Mouse (Mus musculus) hindbrain, embryonic 11.5 days (tissue): ENCODE results near the gene St8sia4. TPM values are rescaled to one million over a fixed set of nuclear protein-coding genes. Genes with fewer than 3 reads are reported as not detected.
A peak's percentile ranks its signal among the peaks of the same experiment; 100 is the strongest.
"Not testable (repeated sequence)": the region's sequence is repeated elsewhere in the genome, so short reads cannot be mapped to it uniquely, and the experiment has no call there.

Experiments
- ATAC-seq: fragments of 200-750 bp; cut with Nextera tagmentation; 2 replicates; pipeline ENCODE4 v1.8.0; 2017; ENCODE audit warnings: mild to moderate bottlenecking, moderate TSS enrichment, moderate library complexity; ENCODE audit not compliant: low FRiP score
- DNase-seq: peaks from one replicate; pipeline ENCODE4 v3.0.0-alpha.2; 2015; ENCODE audit warnings: low spot score
- H3K27ac ChIP-seq: fragments of 300-500 bp; sonication (generic); 2 replicates; pipeline ENCODE4 v1.5.1; 2014; ENCODE audit warnings: mild to moderate bottlenecking, low read depth, low read length
- H3K27me3 ChIP-seq: fragments of 300-500 bp; sonication (generic); 2 replicates; pipeline ENCODE4 v1.6.1; 2014; ENCODE audit warnings: mild to moderate bottlenecking, low read length, moderate library complexity, mixed read lengths; ENCODE audit not compliant: control insufficient read depth, insufficient read depth
- H3K36me3 ChIP-seq: fragments of 300-500 bp; sonication (generic); 2 replicates; pipeline ENCODE4 v1.6.1; 2014; ENCODE audit warnings: mild to moderate bottlenecking, low read length, moderate library complexity, mixed read lengths; ENCODE audit not compliant: control insufficient read depth, insufficient read depth
- H3K4me1 ChIP-seq: fragments of 300-500 bp; sonication (generic); replicated peaks from 2 replicates; pipeline ENCODE4 v1.6.1; 2014; ENCODE audit warnings: low read length, mixed read lengths; ENCODE audit not compliant: control insufficient read depth, insufficient read depth
- H3K4me2 ChIP-seq: fragments of 300-500 bp; sonication (generic); replicated peaks from 2 replicates; pipeline ENCODE4 v1.6.1; 2014; ENCODE audit warnings: mild to moderate bottlenecking, low read depth, low read length
- H3K4me3 ChIP-seq: fragments of 300-500 bp; sonication (generic); 2 replicates; pipeline ENCODE4 v1.5.1; 2014; ENCODE audit warnings: low read depth, low read length
- H3K9ac ChIP-seq: fragments of 300-500 bp; sonication (generic); 2 replicates; pipeline ENCODE4 v1.6.1; 2014; ENCODE audit warnings: low read depth, low read length
- H3K9me3 ChIP-seq: fragments of 300-500 bp; sonication (generic); 2 replicates; pipeline ENCODE4 v1.6.1; 2016; ENCODE audit warnings: low read length; ENCODE audit not compliant: control insufficient read depth
- WGBS: fragments of 180-500 bp; shearing (Covaris S2); extraction: QIAGEN DNeasy Blood & Tissue Kit; methylation state at CpG from one replicate; pipeline ENCODE4 v1.1.7; 2014; 5-methylcytosine and 5-hydroxymethylcytosine counted together
- polyA plus RNA-seq: library from polyadenylated mRNA; unstranded; fragments of >200 nt; fragmentation: Nextera tagmentation; extraction: Ambion mirVana; gene quantifications from 2 replicates; pipeline ENCODE4 v1.2.1, GENCODE M21; 2014

St8sia4 gene
- polyA plus RNA-seq, 1 experiment from 2014 or later, result 21.0 TPM

DNA sequence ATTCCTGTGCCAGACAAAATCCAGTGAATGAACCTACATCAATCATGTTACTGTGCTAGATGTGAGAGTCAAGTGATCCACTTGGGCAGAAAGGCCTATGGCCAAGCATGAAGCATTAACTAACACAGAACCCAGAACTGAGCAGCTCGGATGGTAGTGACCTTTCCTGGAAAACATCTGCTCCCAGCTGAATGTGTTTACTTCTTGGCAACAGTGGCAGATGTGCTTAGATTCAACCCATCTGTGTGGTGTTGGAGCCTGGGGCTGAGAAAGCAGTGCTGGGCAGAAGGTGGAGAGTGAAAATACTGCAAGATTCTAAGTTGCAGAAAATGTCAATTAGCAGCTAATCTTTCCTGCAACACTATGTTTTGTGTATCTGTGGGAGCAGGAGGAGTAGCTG is 85.1 kb downstream of the St8sia4 start:
- DNase-seq (peak; percentile 14), ATAC-seq (no peak)
- WGBS, result 53% methylated on average over 1 of the region's 1 CpGs
- no peaks in the 10 kb centered on the region for H3K4me1 ChIP-seq
- H3K27me3 ChIP-seq, result no peaks in the 10 kb centered on the region
- no peak overlapping the region for H3K27ac ChIP-seq
- H3K4me3 ChIP-seq, result no peak overlapping the region
- no peaks in the 10 kb centered on the region for H3K36me3 ChIP-seq
- no peaks in the 10 kb centered on the region for H3K9me3 ChIP-seq
- H3K9ac ChIP-seq, result no peak overlapping the region
- no peak overlapping the region for H3K4me2 ChIP-seq

DNA sequence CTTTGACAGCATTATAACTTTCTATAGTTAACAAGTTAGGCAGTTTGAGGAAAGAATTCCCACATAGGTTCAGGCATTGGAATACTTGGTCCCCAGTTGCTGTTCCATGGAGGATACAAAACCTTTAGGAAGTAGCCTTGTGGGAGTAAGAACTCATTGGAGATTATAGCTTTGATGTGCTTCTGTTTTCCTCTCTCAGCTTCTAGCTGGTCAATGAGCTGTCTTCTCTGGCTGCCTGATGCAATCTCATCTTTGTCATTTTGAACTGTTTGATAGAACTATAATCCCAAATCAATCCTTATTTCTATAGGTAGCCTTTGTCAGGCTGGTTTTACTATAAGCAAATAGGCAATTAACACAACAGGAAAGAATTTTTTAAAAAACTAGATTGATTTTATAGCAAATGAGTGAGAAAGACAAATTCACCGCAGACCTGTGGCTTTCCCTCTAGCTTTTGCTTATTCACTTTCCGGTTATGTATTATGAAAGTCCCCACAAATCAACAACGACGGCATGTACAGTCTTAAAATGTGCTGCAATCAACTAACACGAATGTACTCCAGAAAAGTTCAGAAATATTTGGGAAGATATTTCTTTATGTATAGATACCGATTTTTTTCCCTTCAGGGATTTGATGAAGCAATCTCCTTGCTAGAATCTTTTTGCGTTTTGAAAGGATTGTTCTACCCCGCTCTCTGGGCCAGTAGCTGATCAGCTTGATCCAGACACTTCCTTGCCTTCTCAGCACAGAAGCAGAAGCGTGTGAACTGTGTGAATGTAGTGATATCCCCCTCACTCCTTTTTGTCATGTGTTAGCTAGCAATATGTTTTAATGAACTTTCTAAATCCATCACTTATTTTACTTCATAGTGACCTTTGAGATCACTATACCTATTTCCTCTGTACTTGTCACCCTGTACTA is 94.5 kb downstream of the St8sia4 start:
- H3K9ac ChIP-seq, result no peak overlapping the region
- H3K4me1 ChIP-seq, result no peaks in the 10 kb centered on the region
- H3K4me3 ChIP-seq, result no peak overlapping the region
- 91% methylated on average over 9 of the region's 9 CpGs for WGBS
- no peak for DNase-seq
- no peak for ATAC-seq
- H3K27ac ChIP-seq, result no peak overlapping the region
- H3K9me3 ChIP-seq, result no peaks in the 10 kb centered on the region
- H3K36me3 ChIP-seq, result no peaks in the 10 kb centered on the region
- H3K4me2 ChIP-seq, result no peak overlapping the region
- H3K27me3 ChIP-seq, result no peaks in the 10 kb centered on the region

DNA sequence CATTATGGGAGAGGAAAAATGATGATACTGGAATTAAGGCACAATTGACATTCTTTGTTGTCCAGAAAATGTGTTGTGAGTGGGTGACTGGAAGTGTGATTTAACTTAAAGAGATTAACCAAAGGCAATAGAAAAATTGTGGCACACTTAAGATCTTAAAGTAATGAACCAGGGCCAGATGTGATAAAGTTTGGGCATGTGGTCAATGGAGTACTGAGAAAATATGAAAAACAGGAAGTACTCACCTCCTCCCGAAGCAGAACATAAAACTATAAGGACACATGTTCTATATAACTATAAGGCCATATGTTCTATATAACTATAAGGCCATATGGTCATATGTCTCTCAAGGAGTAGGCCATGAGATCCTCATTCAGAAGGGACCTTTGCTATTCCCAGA is 96.3 kb downstream of the St8sia4 start:
- Histone ChIP-seq H3K36me3 (no peaks in the 10 kb centered on the region), H3K4me3 (no peak overlapping the region), H3K4me2 (no peak overlapping the region), H3K9ac (no peak overlapping the region), H3K4me1 (no peaks in the 10 kb centered on the region), H3K27ac (no peak overlapping the region), H3K27me3 (no peaks in the 10 kb centered on the region), H3K9me3 (no peaks in the 10 kb centered on the region)
- WGBS, result 71% methylated on average over 1 of the region's 1 CpGs
- DNase-seq (no peak), ATAC-seq (no peak)

DNA sequence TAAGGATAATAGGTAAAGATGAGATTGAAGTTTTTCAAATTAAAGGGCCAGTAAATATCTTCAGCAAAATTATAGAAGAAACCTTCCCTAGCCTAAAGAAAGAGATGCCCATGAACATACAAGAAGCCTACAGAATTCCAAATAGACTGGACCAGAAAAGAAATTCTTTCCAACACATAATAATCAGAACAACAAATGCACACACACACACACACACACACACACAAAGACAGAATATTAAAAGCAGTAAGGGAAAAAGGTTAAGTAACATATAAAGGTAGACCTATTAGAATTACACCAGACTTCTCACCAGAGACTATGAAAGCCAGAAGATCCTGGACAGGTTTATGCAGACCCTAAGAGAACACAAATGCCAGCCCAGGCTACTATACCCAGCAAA is 112.8 kb downstream of the St8sia4 start:
- H3K9ac ChIP-seq, ATAC-seq, H3K4me3 ChIP-seq, H3K4me2 ChIP-seq, H3K27ac ChIP-seq, H3K27me3 ChIP-seq, H3K36me3 ChIP-seq, H3K9me3 ChIP-seq, H3K4me1 ChIP-seq, DNase-seq: not testable (repeated sequence)

DNA sequence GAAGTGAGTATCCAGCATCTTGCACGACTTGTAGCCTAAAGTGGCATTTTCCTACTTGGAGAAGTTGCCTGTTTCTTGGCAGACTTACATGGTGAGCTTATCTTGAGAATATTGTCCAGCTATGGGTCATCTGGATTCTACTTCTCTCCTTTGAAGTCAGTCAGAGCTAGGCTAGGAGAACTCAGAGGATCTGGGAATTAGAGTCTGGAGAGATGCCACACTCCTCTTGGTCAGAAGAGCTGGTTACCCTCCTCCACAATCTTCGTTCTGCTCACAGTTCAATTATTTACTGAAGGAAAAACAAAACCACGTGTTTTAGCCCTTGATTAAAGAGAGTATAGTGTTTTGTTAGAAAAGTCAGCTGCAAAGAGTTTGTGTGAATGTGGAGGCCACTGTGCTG is 125.9 kb downstream of the St8sia4 start:
- Histone ChIP-seq H3K4me3 (no peak overlapping the region), H3K27ac (no peak overlapping the region), H3K4me1 (no peaks in the 10 kb centered on the region), H3K36me3 (no peaks in the 10 kb centered on the region), H3K9me3 (no peaks in the 10 kb centered on the region), H3K4me2 (no peak overlapping the region), H3K9ac (no peak overlapping the region), H3K27me3 (no peaks in the 10 kb centered on the region)
- DNase-seq, result no peak
- 69% methylated on average over 3 of the region's 3 CpGs for WGBS
- ATAC-seq, result no peak
